Mouse (Mus musculus): ENCODE results near the gene Pla2g4e. TPM values are rescaled to one million over a fixed set of nuclear protein-coding genes. Genes with fewer than 3 reads are reported as not detected.

Gene Pla2g4e
- polyA plus RNA-seq, 1 experiment from 2014 or later, result 1.8 TPM

GRCm38 (mm10) chr2:120128011-120128410 is 117.1 kb downstream of the Pla2g4e start:
- Histone ChIP-seq H3K27me3 (no peaks in the 10 kb centered on the region), H3K4me1 (no peaks in the 10 kb centered on the region), H3K9ac (replicated peaks) (no peak overlapping the region), H3K4me3 (no peak overlapping the region), H3K36me3 (no peaks in the 10 kb centered on the region), H3K9me3 (no peaks in the 10 kb centered on the region), H3K27ac (replicated peaks) (no peak overlapping the region), H3K4me2 (replicated peaks) (no peak overlapping the region)
- no peak for ATAC-seq (replicated peaks)

- no peaks in the 10 kb centered on the region for H3K36me3 ChIP-seq
- no peak overlapping the region for H3K9ac ChIP-seq (replicated peaks)
- no peak overlapping the region for H3K27ac ChIP-seq (replicated peaks)
- H3K9me3 ChIP-seq, result no peaks in the 10 kb centered on the region
- H3K4me1 ChIP-seq, result no peaks in the 10 kb centered on the region
- no peaks in the 10 kb centered on the region for H3K27me3 ChIP-seq
- no peak overlapping the region for H3K4me2 ChIP-seq (replicated peaks)
- H3K4me3 ChIP-seq, result no peak overlapping the region
- 93% methylated on average over 1 of the region's 1 CpGs for WGBS
- no peak for ATAC-seq (replicated peaks)
Observed at GRCm38 (mm10) chr2:120126901-120127300, 118.2 kb downstream of the Pla2g4e start.

DNA sequence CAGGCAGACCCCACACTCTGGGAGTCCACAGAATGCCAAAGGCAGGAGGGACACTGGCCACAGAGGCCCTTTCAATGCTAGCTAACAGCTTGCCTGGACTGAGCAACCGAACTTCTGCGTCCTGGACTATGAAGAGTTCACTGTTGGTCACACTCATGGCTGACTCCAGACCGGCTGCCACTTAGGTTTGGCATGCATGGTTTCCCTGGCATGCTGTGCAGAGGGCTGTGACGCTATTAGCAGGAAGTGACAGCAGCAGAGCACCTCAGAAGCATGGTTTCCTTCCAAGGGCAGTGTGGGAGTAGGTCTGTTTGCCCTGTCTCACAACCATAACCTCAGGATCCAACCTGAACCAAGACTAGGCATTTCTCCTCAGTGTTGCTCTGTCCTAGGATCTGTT is 118.7 kb downstream of the Pla2g4e start:
- Histone ChIP-seq H3K9me3 (no peaks in the 10 kb centered on the region), H3K27me3 (no peaks in the 10 kb centered on the region), H3K4me2 (replicated peaks) (no peak overlapping the region), H3K4me3 (no peak overlapping the region), H3K36me3 (no peaks in the 10 kb centered on the region), H3K9ac (replicated peaks) (no peak overlapping the region), H3K4me1 (no peaks in the 10 kb centered on the region), H3K27ac (replicated peaks) (no peak overlapping the region)
- ATAC-seq (replicated peaks), result no peak
- WGBS, result 85% methylated on average over 4 of the region's 4 CpGs

GRCm38 (mm10) chr2:120125461-120125860 is 119.7 kb downstream of the Pla2g4e start:
- Histone ChIP-seq H3K4me3 (no peak overlapping the region), H3K9ac (replicated peaks) (no peak overlapping the region), H3K27me3 (no peaks in the 10 kb centered on the region), H3K27ac (replicated peaks) (no peak overlapping the region), H3K36me3 (no peaks in the 10 kb centered on the region), H3K4me2 (replicated peaks) (no peak overlapping the region), H3K9me3 (no peaks in the 10 kb centered on the region), H3K4me1 (no peaks in the 10 kb centered on the region)
- ATAC-seq (replicated peaks), result no peak
- WGBS, result 94% methylated on average over 1 of the region's 1 CpGs

DNA sequence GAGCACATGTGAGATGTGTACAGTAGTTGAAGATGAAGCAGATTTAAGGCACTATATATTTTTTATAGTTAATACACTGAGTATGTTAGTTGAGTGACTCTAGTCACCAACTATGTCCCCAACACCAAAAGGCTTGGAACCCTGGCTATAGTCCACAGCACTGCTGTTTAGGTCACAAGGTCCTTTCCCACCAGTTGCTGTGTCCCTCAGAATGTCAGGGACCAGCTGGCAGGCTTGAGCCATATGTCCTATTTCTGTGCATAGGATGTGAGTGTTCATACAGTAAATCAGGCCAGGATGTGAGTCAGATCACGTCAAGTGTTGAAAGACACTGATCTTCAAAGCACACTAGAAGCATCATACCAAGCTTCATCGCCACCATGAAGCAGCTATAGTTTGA is 120.2 kb downstream of the Pla2g4e start:
- Histone ChIP-seq H3K36me3 (no peaks in the 10 kb centered on the region), H3K4me1 (no peaks in the 10 kb centered on the region), H3K27me3 (no peaks in the 10 kb centered on the region), H3K9me3 (no peaks in the 10 kb centered on the region), H3K4me2 (replicated peaks) (no peak overlapping the region), H3K9ac (replicated peaks) (no peak overlapping the region), H3K4me3 (no peak overlapping the region), H3K27ac (replicated peaks) (no peak overlapping the region)
- no peak for ATAC-seq (replicated peaks)
- 93% methylated on average over 2 of the region's 2 CpGs for WGBS

DNA sequence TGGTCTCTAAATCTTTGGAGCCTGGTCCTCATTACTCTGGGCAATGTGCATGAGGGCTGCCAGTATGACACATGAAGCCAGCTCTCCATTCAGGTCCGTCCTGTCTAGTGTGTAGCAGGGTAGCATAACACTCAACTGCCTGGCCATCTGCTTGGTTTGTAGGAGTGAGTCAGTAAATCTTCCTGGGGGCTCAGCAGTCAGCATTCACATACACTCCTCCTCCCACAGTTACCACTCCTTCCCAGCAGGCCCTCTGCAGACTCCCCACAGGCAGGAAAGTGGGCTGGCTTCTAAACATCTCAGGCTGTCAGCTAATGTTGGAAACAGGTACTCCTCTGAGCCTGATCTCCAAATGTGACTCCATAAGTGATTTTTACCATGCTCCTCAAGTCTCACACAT is 121.0 kb downstream of the Pla2g4e start:
- Histone ChIP-seq H3K36me3 (no peaks in the 10 kb centered on the region), H3K4me1 (no peaks in the 10 kb centered on the region), H3K4me3 (no peak overlapping the region), H3K27ac (replicated peaks) (no peak overlapping the region), H3K4me2 (replicated peaks) (no peak overlapping the region), H3K27me3 (no peaks in the 10 kb centered on the region), H3K9me3 (no peaks in the 10 kb centered on the region), H3K9ac (replicated peaks) (no peak overlapping the region)
- WGBS, result 67% methylated on average over 1 of the region's 1 CpGs
- no peak for ATAC-seq (replicated peaks)

- no peak for ATAC-seq (replicated peaks)
- no peak overlapping the region for H3K4me3 ChIP-seq
- H3K9me3 ChIP-seq, result no peaks in the 10 kb centered on the region
- no peak overlapping the region for H3K9ac ChIP-seq (replicated peaks)
- H3K27me3 ChIP-seq, result no peaks in the 10 kb centered on the region
- no peak overlapping the region for H3K27ac ChIP-seq (replicated peaks)
- H3K4me2 ChIP-seq (replicated peaks), result no peak overlapping the region
- no peaks in the 10 kb centered on the region for H3K4me1 ChIP-seq
- H3K36me3 ChIP-seq, result no peaks in the 10 kb centered on the region
- 91% methylated on average over 6 of the region's 6 CpGs for WGBS
Observed at GRCm38 (mm10) chr2:120122983-120123382, 122.2 kb downstream of the Pla2g4e start.

- ATAC-seq (replicated peaks), result no peak
- no peaks in the 10 kb centered on the region for H3K4me1 ChIP-seq
- WGBS, result 94% methylated on average over 6 of the region's 6 CpGs
- H3K27me3 ChIP-seq, result no peaks in the 10 kb centered on the region
- no peak overlapping the region for H3K4me3 ChIP-seq
- no peak overlapping the region for H3K4me2 ChIP-seq (replicated peaks)
- H3K9ac ChIP-seq (replicated peaks), result no peak overlapping the region
- H3K27ac ChIP-seq (replicated peaks), result no peak overlapping the region
- H3K36me3 ChIP-seq, result no peaks in the 10 kb centered on the region
- H3K9me3 ChIP-seq, result no peaks in the 10 kb centered on the region
Observed at GRCm38 (mm10) chr2:120117346-120117745, 127.8 kb downstream of the Pla2g4e start.

Other genes with a start within 250 kb of the Pla2g4e start
- 19.1 and 19.6 TPM in 2 replicates for gene Jmjd7, start 217.9 kb downstream of the Pla2g4e start, polyA plus RNA-seq (2015; fragmentation: Nextera tagmentation; extraction: Ambion mirVana)
- 5.0 and 5.1 TPM in 2 replicates for gene Gm28042, start 217.8 kb downstream of the Pla2g4e start, polyA plus RNA-seq (2015; fragmentation: Nextera tagmentation; extraction: Ambion mirVana)
- 2.0 and 2.3 TPM in 2 replicates for gene Pla2g4b, start 211.9 kb downstream of the Pla2g4e start, polyA plus RNA-seq (2015; fragmentation: Nextera tagmentation; extraction: Ambion mirVana)
- 9.7 and 11.7 TPM in 2 replicates for gene Ehd4, start 90.7 kb downstream of the Pla2g4e start, polyA plus RNA-seq (2015; fragmentation: Nextera tagmentation; extraction: Ambion mirVana)
- gene Pla2g4d, start 43.9 kb upstream of the Pla2g4e start, polyA plus RNA-seq (2015; fragmentation: Nextera tagmentation; extraction: Ambion mirVana), result not detected in 2 replicates
- gene Pla2g4f, start 68.8 kb upstream of the Pla2g4e start, polyA plus RNA-seq (2015; fragmentation: Nextera tagmentation; extraction: Ambion mirVana), result not detected in 2 replicates
- 50.0 and 50.9 TPM in 2 replicates for gene Vps39, start 107.8 kb upstream of the Pla2g4e start, polyA plus RNA-seq (2015; fragmentation: Nextera tagmentation; extraction: Ambion mirVana)
- 7.8 and 10.2 TPM in 2 replicates for gene Ganc, start 158.6 kb upstream of the Pla2g4e start, polyA plus RNA-seq (2015; fragmentation: Nextera tagmentation; extraction: Ambion mirVana)
- 6.7 and 7.3 TPM in 2 replicates for gene Tmem87a, start 158.8 kb upstream of the Pla2g4e start, polyA plus RNA-seq (2015; fragmentation: Nextera tagmentation; extraction: Ambion mirVana)
- gene Capn3, start 210.7 kb upstream of the Pla2g4e start, polyA plus RNA-seq (2015; fragmentation: Nextera tagmentation; extraction: Ambion mirVana), result 1.1 and 1.4 TPM in 2 replicates